ENCODE assay signal across 9 mouse cellular contexts in the genomic region with DNA sequence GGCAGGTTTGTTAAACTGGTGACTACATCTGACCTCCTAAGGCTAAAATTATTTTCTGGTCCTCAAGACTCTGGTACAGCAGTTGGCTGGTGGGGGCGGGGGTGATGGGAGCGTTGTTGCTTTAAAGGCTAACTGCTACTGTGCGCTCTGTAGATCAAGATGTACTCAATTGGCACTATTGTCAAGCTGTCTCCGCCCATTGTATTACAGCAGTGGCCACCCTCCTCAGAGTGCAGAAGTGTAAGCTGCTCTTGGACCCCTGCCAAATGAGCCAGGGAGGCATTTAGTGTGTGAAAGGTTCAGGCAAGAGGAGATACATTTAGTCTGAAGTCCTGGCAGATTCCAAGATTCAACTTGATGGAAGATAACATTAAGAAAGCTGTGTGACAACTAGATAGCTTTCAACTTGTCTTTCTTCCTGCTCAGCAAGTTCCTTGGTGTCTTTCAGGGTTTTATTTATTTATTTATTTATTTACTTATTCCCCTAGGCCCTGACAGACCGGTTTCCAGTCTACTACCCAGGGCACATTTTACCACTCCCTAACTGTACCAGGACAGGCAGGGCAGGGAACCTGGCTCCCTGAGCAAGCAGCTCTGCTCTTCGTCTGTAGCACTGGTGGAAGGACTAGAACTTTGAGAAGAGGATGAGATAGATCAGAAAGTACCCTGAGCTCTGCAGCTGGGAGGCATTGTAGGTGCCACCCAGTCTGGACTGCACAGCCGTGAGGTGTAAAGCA.
A peak's percentile ranks its signal among the peaks of the same experiment; 100 is the strongest.
DNase-seq lines count a peak whose midpoint lies in the region; ATAC-seq lines count a peak whose summit lies in the region.
"Had no signal": no experiment of that assay in that cellular context is flagged by ENCODE, and none has a peak within 500 bp of the region (broad histone marks: within the 10 kb centered on the region; RNA-seq: fewer than 3 reads in every experiment).

No protein-coding gene starts in this region.

- no peaks in the 10 kb centered on the region for H3K36me3 ChIP-seq in limb, embryonic 11.5 days (ENCODE audit: control insufficient read depth, insufficient read depth, low read length)
- no peaks in the 10 kb centered on the region for H3K36me3 ChIP-seq in limb, embryonic 10.5 days
- H3K36me3 ChIP-seq in neural tube, embryonic 14.5 days (ENCODE audit: control insufficient read depth, insufficient read depth, low read length) = no peaks in the 10 kb centered on the region
- H3K36me3 ChIP-seq: limb, embryonic 13.5 days had no signal

- H3K27ac ChIP-seq in limb, embryonic 11.5 days (replicated peaks; ENCODE audit: low read depth, low read length) = no peak overlapping the region
- H3K27ac ChIP-seq in limb, embryonic 10.5 days = no peak overlapping the region
- H3K27ac ChIP-seq in neural tube, embryonic 14.5 days (ENCODE audit: low read depth, low read length) = no peak overlapping the region
- H3K27ac ChIP-seq: limb, embryonic 13.5 days had no signal

- H3K9me3 ChIP-seq in limb, embryonic 11.5 days (ENCODE audit: control insufficient read depth, low read length) = no peaks in the 10 kb centered on the region
- no peaks in the 10 kb centered on the region for H3K9me3 ChIP-seq in limb, embryonic 10.5 days (replicated peaks)
- H3K9me3 ChIP-seq in neural tube, embryonic 14.5 days (ENCODE audit: control insufficient read depth, low read length) = no peaks in the 10 kb centered on the region
- H3K9me3 ChIP-seq: limb, embryonic 13.5 days had no signal

- WGBS in limb, embryonic 11.5 days = 60% methylated on average over 7 of the region's 7 CpGs
- 62% methylated on average over 7 of the region's 7 CpGs for WGBS in limb, embryonic 10.5 days
- 34% methylated on average over 7 of the region's 7 CpGs for WGBS in large intestine, adult 2 months
- WGBS in neural tube, embryonic 14.5 days = 22% methylated on average over 7 of the region's 7 CpGs

- ATAC-seq in limb, embryonic 11.5 days (ENCODE audit: insufficient number of reproducible peaks, low FRiP score, low TSS enrichment, low read depth) = no peak
- no peak for ATAC-seq in neural tube, embryonic 14.5 days (ENCODE audit: low read depth)
- no peak for ATAC-seq in erythroblast, adult 5-6 weeks (replicated peaks; ENCODE audit: low FRiP score, poor library complexity, severe bottlenecking)

- no peak overlapping the region for H3K4me2 ChIP-seq in limb, embryonic 11.5 days (ENCODE audit: low read depth, severe bottlenecking)
- H3K4me2 ChIP-seq in neural tube, embryonic 14.5 days (ENCODE audit: low read depth, low read length) = peak overlapping the region; percentile 60; the same call in 1 of the 2 replicates
- H3K4me2 ChIP-seq: limb, embryonic 13.5 days had no signal

- peak; percentile 17 for DNase-seq in limb, embryonic 11.5 days (ENCODE audit: low spot score)
- DNase-seq in limb, embryonic 10.5 days (ENCODE audit: low spot score) = no peak
- peak; percentile 55 to 58 for DNase-seq in cerebellum, adult 18-20 months
- peak; percentile 40 for DNase-seq in heart, adult 8-10 months (ENCODE audit: low spot score)
- DNase-seq in large intestine, adult 2 months (ENCODE audit: low read depth, low spot score) = peak; percentile 84
- DNase-seq in embryo, embryonic 9.5 days (ENCODE audit: extremely low spot score) = no peak

- 0 out of 2 replicates have a peak, but pooled peaks cover 3% of the 10 kb centered on the region for H3K4me1 ChIP-seq in limb, embryonic 11.5 days (ENCODE audit: control insufficient read depth, insufficient read depth, low read length)
- peaks cover 23% of the 10 kb centered on the region for H3K4me1 ChIP-seq in limb, embryonic 10.5 days
- H3K4me1 ChIP-seq in neural tube, embryonic 14.5 days (ENCODE audit: control insufficient read depth, insufficient read depth, low read length) = peaks cover 22% of the 10 kb centered on the region

- peaks cover 26% of the 10 kb centered on the region for H3K27me3 ChIP-seq in limb, embryonic 11.5 days (ENCODE audit: control insufficient read depth, insufficient read depth, low read length)
- H3K27me3 ChIP-seq in limb, embryonic 10.5 days (ENCODE audit: low read depth, poor library complexity, severe bottlenecking) = peaks cover 56% of the 10 kb centered on the region
- no peaks in the 10 kb centered on the region for H3K27me3 ChIP-seq in neural tube, embryonic 14.5 days (ENCODE audit: control insufficient read depth, insufficient read depth, low read length)

- H3K9ac ChIP-seq in limb, embryonic 11.5 days (ENCODE audit: low read length) = no peak overlapping the region
- H3K9ac ChIP-seq in neural tube, embryonic 14.5 days (replicated peaks; ENCODE audit: low read depth, low read length) = no peak overlapping the region
- H3K9ac ChIP-seq: limb, embryonic 13.5 days had no signal

- H3K4me3 ChIP-seq in limb, embryonic 11.5 days (ENCODE audit: low read depth, low read length) = no peak overlapping the region
- no peak overlapping the region for H3K4me3 ChIP-seq in limb, embryonic 10.5 days
- no peak overlapping the region for H3K4me3 ChIP-seq in neural tube, embryonic 14.5 days (ENCODE audit: low read depth, low read length)
- H3K4me3 ChIP-seq: limb, embryonic 13.5 days had no signal

Comparison
In these comparisons a context has a peak if more than half of its experiments do, and no peak if none do; other contexts are left out.
1. DNase-seq: peak in limb, embryonic 11.5 days (single experiment), cerebellum, adult 18-20 months (2 of 2), heart, adult 8-10 months (single experiment) and large intestine, adult 2 months (single experiment); none in limb, embryonic 10.5 days (single experiment) and embryo, embryonic 9.5 days (single experiment).